Mouse (Mus musculus) spleen, embryonic (tissue): ENCODE data around the gene Olfr478.
"Not testable (repeated sequence)": the region's sequence is repeated elsewhere in the genome, so short reads cannot be mapped to it uniquely, and the experiment has no call there.

Experiments
- CTCF ChIA-PET: fragments of 350-600 bp; sonication (Branson Sonifier 250); formaldehyde crosslinking; loops from one replicate; lab custom pipeline; 2022; lab: Charles Lee

The Olfr478 gene

GRCm38 (mm10) chr7:108033889-108034288, at the start of gene Olfr478:
Gene Olfr478, minus strand, starts transcription at chr7:108033989.
- CTCF ChIA-PET = no interaction called here

GRCm38 (mm10) chr7:108079555-108079954, 45.8 kb upstream of the Olfr478 start, which contains the start of gene Olfr481:
Gene Olfr481, plus strand, starts transcription at chr7:108079855.
- CTCF ChIA-PET = no interaction called here

DNA sequence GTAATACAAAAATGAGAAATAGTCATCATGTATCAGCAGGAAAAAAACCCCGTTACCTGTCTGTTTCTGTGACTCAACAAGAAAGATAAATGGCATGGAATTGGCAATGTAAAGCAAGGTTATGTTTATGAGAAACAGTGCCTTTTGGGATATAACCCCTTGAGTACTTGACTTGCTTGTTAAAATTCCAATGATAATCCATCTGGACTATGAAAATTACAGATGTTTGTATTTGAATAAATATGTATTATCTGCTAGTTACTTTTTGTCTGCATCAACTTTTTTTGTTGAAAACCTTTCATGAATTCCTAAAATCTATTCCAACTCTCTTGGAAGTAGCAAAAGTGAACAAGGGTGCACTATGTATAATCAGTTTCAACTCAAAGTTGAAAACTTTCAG, 33.5 kb upstream of the Olfr478 start, which contains the start of gene Olfr480:
TSS of gene Olfr480 (minus strand) at position 101 of the 400 bp plus-strand sequence.
- CTCF ChIA-PET = no interaction called here

GRCm38 (mm10) chr7:108050393-108050792, 16.6 kb upstream of the Olfr478 start, which contains the start of gene Olfr479:
Gene Olfr479, plus strand, starts transcription at chr7:108050693.
- CTCF ChIA-PET = no interaction called here

- CTCF ChIA-PET = not testable (repeated sequence)
These were observed 19.5 kb downstream of the Olfr478 start for GRCm38 (mm10) chr7:108014256-108014655.

- CTCF ChIA-PET = no interaction called here
These were observed 47.4 kb downstream of the Olfr478 start, which contains the start of gene Olfr477 for GRCm38 (mm10) chr7:107986393-107986792. Gene Olfr477, plus strand, starts transcription at chr7:107986693.
